8 mouse cellular contexts compared by ENCODE assay signal in the genomic region with DNA sequence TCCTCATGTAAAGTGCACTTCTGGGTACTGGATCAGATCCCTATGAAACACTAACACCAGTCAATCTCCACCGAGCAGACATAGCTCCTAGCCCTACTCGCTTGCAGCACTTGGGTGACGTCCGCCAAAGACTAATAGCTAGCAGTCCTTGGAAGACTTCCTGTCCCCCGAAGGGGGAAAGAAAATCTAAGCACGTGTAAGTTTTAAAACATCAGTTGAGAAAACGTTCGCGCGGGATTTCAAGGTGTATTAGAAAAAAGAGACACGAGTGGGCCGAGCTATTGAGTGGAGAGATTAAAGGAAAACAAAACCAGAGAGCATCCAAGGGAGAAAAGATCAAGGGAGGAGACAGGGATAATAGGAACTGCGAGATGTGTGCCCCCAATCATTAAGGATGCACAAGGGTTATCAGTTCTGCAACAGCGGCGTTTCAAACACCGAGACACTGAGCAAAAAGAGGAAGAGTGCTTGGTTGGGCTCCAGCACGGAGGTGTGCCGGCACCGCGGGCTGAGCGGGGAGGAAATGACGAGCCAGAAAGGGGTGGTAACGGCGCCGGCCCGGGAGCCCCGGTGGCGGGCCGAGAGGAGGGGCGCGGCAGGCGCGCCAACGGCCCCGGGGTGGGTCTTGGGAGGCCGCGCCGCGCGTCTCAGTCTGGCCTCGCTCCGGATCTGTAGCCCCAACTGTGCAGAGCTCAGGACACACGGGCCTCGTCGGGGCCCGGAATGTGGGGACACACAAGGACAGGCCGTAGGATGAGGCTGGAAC. TPM values are rescaled to one million over a fixed set of nuclear protein-coding genes. Genes with fewer than 3 reads are reported as not detected.
DNase-seq lines count a peak whose midpoint lies in the region; ATAC-seq and TF ChIP-seq lines count a peak whose summit lies in the region.

No protein-coding gene starts in this region.

- H3K4me1 ChIP-seq in forebrain, embryonic 11.5 days (replicated peaks; ENCODE audit: control insufficient read depth, insufficient read depth, low read length) = peaks cover 5% of the 10 kb centered on the region; the same call in 1 of the 2 replicates
- H3K4me1 ChIP-seq in heart, embryonic 16.5 days (ENCODE audit: control insufficient read depth, insufficient read depth, low read length) = peaks cover 27% of the 10 kb centered on the region
- H3K4me1 ChIP-seq in liver, embryonic 14.5 days (replicated peaks; ENCODE audit: control insufficient read depth in 2 of 2, insufficient read depth in 2 of 2, low read length in 1 of 2) = peaks cover 43 to 49% of the 10 kb centered on the region in 2 experiments
- peaks cover 31% of the 10 kb centered on the region for H3K4me1 ChIP-seq in stomach, embryonic 16.5 days (ENCODE audit: control insufficient read depth, insufficient read depth, low read length)

- under 1% methylated on average over 39 of the region's 47 CpGs for WGBS in forebrain, embryonic 11.5 days
- under 1% methylated on average over 46 of the region's 47 CpGs for WGBS in heart, embryonic 16.5 days
- under 1% methylated on average over 47 of the region's 47 CpGs for WGBS in liver, embryonic 14.5 days (ENCODE audit: insufficient replicate concordance)
- under 1% methylated on average over 47 of the region's 47 CpGs for WGBS in stomach, embryonic 16.5 days

- H3K9me3 ChIP-seq in forebrain, embryonic 11.5 days (ENCODE audit: control insufficient read depth, low read length) = no peaks in the 10 kb centered on the region
- no peaks in the 10 kb centered on the region for H3K9me3 ChIP-seq in heart, embryonic 16.5 days (replicated peaks; ENCODE audit: control insufficient read depth, low read length)
- no peaks in the 10 kb centered on the region for H3K9me3 ChIP-seq in liver, embryonic 14.5 days (ENCODE audit: control insufficient read depth, low read length)
- no peaks in the 10 kb centered on the region for H3K9me3 ChIP-seq in stomach, embryonic 16.5 days (replicated peaks; ENCODE audit: control insufficient read depth, low read length)

- peak; percentile 62 to 69 for DNase-seq in CD8-positive naive resting alpha-beta T cell, adult 2 months (ENCODE audit: low read depth in 2 of 2, low spot score in 2 of 2)
- peak; percentile 78 for DNase-seq in c-Kit-positive CD71-negative TER-119-negative erythroid progenitor cells, embryonic 14.5 days (ENCODE audit: low read depth)
- peak; percentile 85 for DNase-seq in forebrain, embryonic 11.5 days (ENCODE audit: low spot score)
- DNase-seq in kidney, postnatal 25 days = peak; percentile 73 to 88
- peak; percentile 62 to 67 (median 66) for DNase-seq in liver, embryonic 14.5 days (ENCODE audit: low read depth in 3 of 3, low spot score in 3 of 3)
- peak; percentile 65 to 84 for DNase-seq in natural killer cell, adult 2 months (ENCODE audit: low spot score in 2 of 2)

- no peak for TF ChIP-seq CTCF in liver, embryonic 14.5 days (IDR thresholded peaks at IDR 0.05; ENCODE audit: low read depth)

- no peaks in the 10 kb centered on the region for H3K36me3 ChIP-seq in forebrain, embryonic 11.5 days (ENCODE audit: control insufficient read depth, insufficient read depth, low read length)
- 0 out of 2 replicates have a peak, but pooled peaks cover 2% of the 10 kb centered on the region for H3K36me3 ChIP-seq in heart, embryonic 16.5 days (ENCODE audit: control insufficient read depth, insufficient read depth)
- H3K36me3 ChIP-seq in liver, embryonic 14.5 days (replicated peaks; ENCODE audit: control insufficient read depth, insufficient read depth, low read depth) = peaks cover 16% of the 10 kb centered on the region
- H3K36me3 ChIP-seq in stomach, embryonic 16.5 days (ENCODE audit: control insufficient read depth, insufficient read depth, low read length) = no peaks in the 10 kb centered on the region

- peak overlapping the region; percentile 100 for H3K27ac ChIP-seq in forebrain, embryonic 11.5 days (ENCODE audit: low read depth, low read length)
- H3K27ac ChIP-seq in heart, embryonic 16.5 days (ENCODE audit: low read length) = peak overlapping the region; percentile 97
- H3K27ac ChIP-seq in liver, embryonic 14.5 days = peak overlapping the region; percentile 99
- peak overlapping the region; percentile 100 for H3K27ac ChIP-seq in stomach, embryonic 16.5 days (ENCODE audit: low read length)

- peak overlapping the region; percentile 100 for H3K9ac ChIP-seq in forebrain, embryonic 11.5 days (ENCODE audit: low read length)
- H3K9ac ChIP-seq in heart, embryonic 16.5 days (ENCODE audit: low read length) = peak overlapping the region; percentile 89
- H3K9ac ChIP-seq in liver, embryonic 14.5 days (replicated peaks) = peak overlapping the region; percentile 97
- peak overlapping the region; percentile 99 for H3K9ac ChIP-seq in stomach, embryonic 16.5 days (ENCODE audit: low read length)

- H3K4me2 ChIP-seq in forebrain, embryonic 11.5 days (ENCODE audit: low read depth, low read length, severe bottlenecking) = peak overlapping the region; percentile 77
- H3K4me2 ChIP-seq in heart, embryonic 16.5 days (ENCODE audit: low read depth, low read length) = peak overlapping the region; percentile 76
- peak overlapping the region; percentile 94 for H3K4me2 ChIP-seq in liver, embryonic 14.5 days (ENCODE audit: low read depth)
- peak overlapping the region; percentile 92 for H3K4me2 ChIP-seq in stomach, embryonic 16.5 days (ENCODE audit: low read depth, low read length)

- no peaks in the 10 kb centered on the region for H3K27me3 ChIP-seq in forebrain, embryonic 11.5 days (ENCODE audit: control insufficient read depth, insufficient read depth, low read length)
- no peaks in the 10 kb centered on the region for H3K27me3 ChIP-seq in heart, embryonic 16.5 days (ENCODE audit: control insufficient read depth, insufficient read depth, low read length)
- no peaks in the 10 kb centered on the region for H3K27me3 ChIP-seq in liver, embryonic 14.5 days (ENCODE audit: control insufficient read depth, insufficient read depth, low read length)
- no peaks in the 10 kb centered on the region for H3K27me3 ChIP-seq in stomach, embryonic 16.5 days (ENCODE audit: control insufficient read depth, insufficient read depth, low read length)

- H3K4me3 ChIP-seq in forebrain, embryonic 11.5 days (ENCODE audit: low read depth, low read length) = peak overlapping the region; percentile 84
- H3K4me3 ChIP-seq in heart, embryonic 16.5 days (ENCODE audit: low read length) = peak overlapping the region; percentile 70
- H3K4me3 ChIP-seq in liver, embryonic 14.5 days (ENCODE audit: insufficient read depth in 1 of 2, low read depth in 2 of 2, low read length in 2 of 2) = peak overlapping the region; percentile 80 to 91
- H3K4me3 ChIP-seq in stomach, embryonic 16.5 days (replicated peaks; ENCODE audit: low read length) = peak overlapping the region; percentile 94

- ATAC-seq in forebrain, embryonic 11.5 days (replicated peaks; ENCODE audit: low FRiP score) = peak; percentile 37
- peak; percentile 37 for ATAC-seq in heart, embryonic 16.5 days (replicated peaks; ENCODE audit: extremely low read depth, insufficient read depth, low FRiP score)
- ATAC-seq in liver, embryonic 14.5 days (ENCODE audit: insufficient read depth) = peak; percentile 50
- peak; percentile 9 for ATAC-seq in stomach, embryonic 16.5 days (ENCODE audit: insufficient read depth, low FRiP score)

- no peak; the same call in 1 of the 2 replicates for TF ChIP-seq EP300 in liver, embryonic 14.5 days (IDR thresholded peaks at IDR 0.05; ENCODE audit: low read depth)

RNA-seq across cellular contexts. Expression of gene Nfya, which starts 1.0 kb away (rescaled TPM):
- polyA plus RNA-seq in forebrain, embryonic 11.5 days (2014; fragmentation: Nextera tagmentation; extraction: Ambion mirVana) = 24.5 and 25.6 TPM in 2 replicates
- 9.0 and 10.2 TPM in 2 replicates for polyA plus RNA-seq in heart, embryonic 16.5 days (2015; fragmentation: Nextera tagmentation; extraction: Ambion mirVana)
- 31.6 and 32.7 TPM in 2 replicates for polyA plus RNA-seq in liver, embryonic 14.5 days (2012; rRNA removed)
- 6.9 and 8.2 TPM in 2 replicates for polyA plus RNA-seq in liver, embryonic 14.5 days (2014; fragmentation: Nextera tagmentation; extraction: Ambion mirVana)
- polyA plus RNA-seq in stomach, embryonic 16.5 days (2015; fragmentation: Nextera tagmentation; extraction: Ambion mirVana) = 11.3 and 12.4 TPM in 2 replicates

RNA-seq across cellular contexts. Expression of gene Oard1, which starts 1.1 kb away (rescaled TPM):
- polyA plus RNA-seq in forebrain, embryonic 11.5 days (2014; fragmentation: Nextera tagmentation; extraction: Ambion mirVana) = 91.6 and 91.8 TPM in 2 replicates
- polyA plus RNA-seq in heart, embryonic 16.5 days (2015; fragmentation: Nextera tagmentation; extraction: Ambion mirVana) = 40.9 and 44.4 TPM in 2 replicates
- 16.6 and 28.2 TPM in 2 replicates for polyA plus RNA-seq in liver, embryonic 14.5 days (2012; rRNA removed)
- 51.1 and 52.4 TPM in 2 replicates for polyA plus RNA-seq in liver, embryonic 14.5 days (2014; fragmentation: Nextera tagmentation; extraction: Ambion mirVana)
- 54.4 and 54.5 TPM in 2 replicates for polyA plus RNA-seq in stomach, embryonic 16.5 days (2015; fragmentation: Nextera tagmentation; extraction: Ambion mirVana)

RNA-seq across cellular contexts. Expression of gene Apobec2, which starts 24.0 kb away (rescaled TPM):
- polyA plus RNA-seq in forebrain, embryonic 11.5 days (2014; fragmentation: Nextera tagmentation; extraction: Ambion mirVana) = 0.51 and 0.56 TPM in 2 replicates
- polyA plus RNA-seq in heart, embryonic 16.5 days (2015; fragmentation: Nextera tagmentation; extraction: Ambion mirVana) = 207 and 218 TPM in 2 replicates
- polyA plus RNA-seq in liver, embryonic 14.5 days (2012; rRNA removed) = 0.12 and 0.27 TPM in 2 replicates
- polyA plus RNA-seq in liver, embryonic 14.5 days (2014; fragmentation: Nextera tagmentation; extraction: Ambion mirVana) = 0.36 and 0.48 TPM in 2 replicates
- 5.6 and 31.0 TPM in 2 replicates for polyA plus RNA-seq in stomach, embryonic 16.5 days (2015; fragmentation: Nextera tagmentation; extraction: Ambion mirVana)

RNA-seq across cellular contexts. Expression of gene Tspo2, which starts 42.6 kb away (rescaled TPM):
- 0.63 and 1.4 TPM in 2 replicates for polyA plus RNA-seq in forebrain, embryonic 11.5 days (2014; fragmentation: Nextera tagmentation; extraction: Ambion mirVana)
- polyA plus RNA-seq in heart, embryonic 16.5 days (2015; fragmentation: Nextera tagmentation; extraction: Ambion mirVana) = 4.6 and 6.1 TPM in 2 replicates
- polyA plus RNA-seq in liver, embryonic 14.5 days (2012; rRNA removed) = 169 and 210 TPM in 2 replicates
- polyA plus RNA-seq in liver, embryonic 14.5 days (2014; fragmentation: Nextera tagmentation; extraction: Ambion mirVana) = 168 and 176 TPM in 2 replicates
- polyA plus RNA-seq in stomach, embryonic 16.5 days (2015; fragmentation: Nextera tagmentation; extraction: Ambion mirVana) = 8.1 and 8.5 TPM in 2 replicates

RNA-seq across cellular contexts. Expression of gene Unc5cl, which starts 46.0 kb away (rescaled TPM):
- polyA plus RNA-seq in forebrain, embryonic 11.5 days (2014; fragmentation: Nextera tagmentation; extraction: Ambion mirVana) = 0.17 and 0.25 TPM in 2 replicates
- 0.75 and 2.0 TPM in 2 replicates for polyA plus RNA-seq in heart, embryonic 16.5 days (2015; fragmentation: Nextera tagmentation; extraction: Ambion mirVana)
- 4.8 and 5.8 TPM in 2 replicates for polyA plus RNA-seq in liver, embryonic 14.5 days (2012; rRNA removed)
- polyA plus RNA-seq in liver, embryonic 14.5 days (2014; fragmentation: Nextera tagmentation; extraction: Ambion mirVana) = 3.0 and 4.2 TPM in 2 replicates
- polyA plus RNA-seq in stomach, embryonic 16.5 days (2015; fragmentation: Nextera tagmentation; extraction: Ambion mirVana) = 13.7 and 13.8 TPM in 2 replicates

Comparison
In these comparisons a context has a peak if more than half of its experiments do, and no peak if none do; other contexts are left out.
1. Peak in every context shown above with its lines: DNase-seq, ATAC-seq, H3K4me3 ChIP-seq and H3K27ac ChIP-seq.